Mouse (Mus musculus): ENCODE results near the gene Fbxl5.
A peak's percentile ranks its signal among the peaks of the same experiment; 100 is the strongest.

Gene Fbxl5

GRCm38 (mm10) chr5:43821538-43821937 lies at the start of gene Fbxl5:
Fbxl5 (minus strand) TSS chr5:43821638.
- DNase-seq (ENCODE audit: low read depth in 1 of 2, low spot score in 2 of 2): no peak

- DNase-seq (ENCODE audit: low read depth in 1 of 2, low spot score in 2 of 2): peak in 1 of 2 experiments; percentile 4
Measured at GRCm38 (mm10) chr5:43868711-43869600, 47.5 kb upstream of the Fbxl5 start.

- DNase-seq (ENCODE audit: low read depth in 1 of 2, low spot score in 2 of 2): no peak
Measured at GRCm38 (mm10) chr5:43868253-43868652, 46.8 kb upstream of the Fbxl5 start, which contains the start of gene Cd38. Cd38 (plus strand) TSS chr5:43868553.

GRCm38 (mm10) chr5:43865316-43865715 lies 43.9 kb upstream of the Fbxl5 start:
- no peak for DNase-seq (ENCODE audit: low read depth in 1 of 2, low spot score in 2 of 2)

GRCm38 (mm10) chr5:43863642-43864041 lies 42.2 kb upstream of the Fbxl5 start:
- no peak for DNase-seq (ENCODE audit: low read depth in 1 of 2, low spot score in 2 of 2)

- DNase-seq (ENCODE audit: low read depth in 1 of 2, low spot score in 2 of 2): no peak
Measured at GRCm38 (mm10) chr5:43860670-43861431, 39.4 kb upstream of the Fbxl5 start.

- no peak for DNase-seq (ENCODE audit: low read depth in 1 of 2, low spot score in 2 of 2)
Measured at GRCm38 (mm10) chr5:43860096-43860495, 38.7 kb upstream of the Fbxl5 start.

GRCm38 (mm10) chr5:43859663-43860062 lies 38.2 kb upstream of the Fbxl5 start:
- no peak for DNase-seq (ENCODE audit: low read depth in 1 of 2, low spot score in 2 of 2)

- no peak for DNase-seq (ENCODE audit: low read depth in 1 of 2, low spot score in 2 of 2)
Measured at GRCm38 (mm10) chr5:43855769-43856168, 34.3 kb upstream of the Fbxl5 start.

GRCm38 (mm10) chr5:43853868-43854488 lies 32.5 kb upstream of the Fbxl5 start:
- DNase-seq (ENCODE audit: low read depth in 1 of 2, low spot score in 2 of 2): no peak

GRCm38 (mm10) chr5:43853096-43853867 lies 31.8 kb upstream of the Fbxl5 start:
- DNase-seq (ENCODE audit: low read depth in 1 of 2, low spot score in 2 of 2): no peak

- no peak for DNase-seq (ENCODE audit: low read depth in 1 of 2, low spot score in 2 of 2)
Measured at GRCm38 (mm10) chr5:43848275-43848674, 26.8 kb upstream of the Fbxl5 start.

- no peak for DNase-seq (ENCODE audit: low read depth in 1 of 2, low spot score in 2 of 2)
Measured at GRCm38 (mm10) chr5:43847555-43847954, 26.1 kb upstream of the Fbxl5 start.

GRCm38 (mm10) chr5:43846227-43846626 lies 24.8 kb upstream of the Fbxl5 start:
- DNase-seq (ENCODE audit: low read depth in 1 of 2, low spot score in 2 of 2): no peak

GRCm38 (mm10) chr5:43845646-43846045 lies 24.2 kb upstream of the Fbxl5 start:
- no peak for DNase-seq (ENCODE audit: low read depth in 1 of 2, low spot score in 2 of 2)

GRCm38 (mm10) chr5:43845083-43845482 lies 23.6 kb upstream of the Fbxl5 start:
- no peak for DNase-seq (ENCODE audit: low read depth in 1 of 2, low spot score in 2 of 2)

GRCm38 (mm10) chr5:43842576-43843155 lies 21.2 kb upstream of the Fbxl5 start:
- no peak for DNase-seq (ENCODE audit: low read depth in 1 of 2, low spot score in 2 of 2)

GRCm38 (mm10) chr5:43842011-43842285 lies 20.5 kb upstream of the Fbxl5 start:
- no peak for DNase-seq (ENCODE audit: low read depth in 1 of 2, low spot score in 2 of 2)

- DNase-seq (ENCODE audit: low read depth in 1 of 2, low spot score in 2 of 2): peak in 1 of 2 experiments; percentile 22
Measured at GRCm38 (mm10) chr5:43841144-43842010, 19.9 kb upstream of the Fbxl5 start.

GRCm38 (mm10) chr5:43837372-43837771 lies 15.9 kb upstream of the Fbxl5 start:
- DNase-seq (ENCODE audit: low read depth in 1 of 2, low spot score in 2 of 2): peak in 1 of 2 experiments; percentile 21

All from monocyte, adult 2 months (primary cell).